Mouse (Mus musculus) myocyte (in vitro differentiated cells): ENCODE data around the gene Sphk2.
A peak's percentile ranks its signal among the peaks of the same experiment; 100 is the strongest.

Experiments
- CEBPB ChIP-seq: IDR thresholded peaks from 2 replicates; pipeline ENCODE4 v1.6.1; 2011; ENCODE audit warnings: mild to moderate bottlenecking, moderate library complexity; ENCODE audit not compliant: poor library complexity, insufficient read depth, severe bottlenecking
- E2F4 ChIP-seq: IDR thresholded peaks from one replicate; pipeline ENCODE4 v1.6.1; 2011; ENCODE audit warnings: mild to moderate bottlenecking, control low read depth, moderate library complexity; ENCODE audit not compliant: insufficient read depth
- MAX ChIP-seq: IDR thresholded peaks from one replicate; pipeline ENCODE4 v1.6.1; 2011; ENCODE audit warnings: low read depth, mild to moderate bottlenecking, control low read depth
- MYOD1 ChIP-seq, 3 experiments: IDR thresholded peaks; one replicate each; pipeline ENCODE4 v1.6.1; 2011; ENCODE audit warnings: control low read depth in 2 of 3, low read depth in 2 of 3, mild to moderate bottlenecking in 2 of 3, moderate library complexity in 1 of 3; ENCODE audit not compliant: insufficient read length in 2 of 3, control insufficient read depth in 1 of 3
- MYOG ChIP-seq, 3 experiments: IDR thresholded peaks; one replicate each; pipeline ENCODE4 v1.6.1; 2011; ENCODE audit warnings: control low read depth in 2 of 3, low read depth in 2 of 3, mild to moderate bottlenecking in 2 of 3; ENCODE audit not compliant: insufficient read length in 2 of 3, control insufficient read depth in 1 of 3, insufficient read depth in 1 of 3
- POLR2A ChIP-seq: IDR thresholded peaks from one replicate; pipeline ENCODE4 v1.6.1; 2011; ENCODE audit warnings: low read depth, mild to moderate bottlenecking, control low read depth, moderate library complexity; ENCODE audit not compliant: insufficient read length
- POLR2AphosphoS2 ChIP-seq: IDR thresholded peaks from one replicate; pipeline ENCODE4 v1.6.1; 2011; ENCODE audit warnings: low read depth, control low read depth; ENCODE audit not compliant: insufficient read length
- REST ChIP-seq: IDR thresholded peaks from one replicate; pipeline ENCODE4 v1.6.1; 2011; ENCODE audit warnings: mild to moderate bottlenecking, control low read depth, moderate library complexity; ENCODE audit not compliant: insufficient read depth, insufficient read length
- SRF ChIP-seq: IDR thresholded peaks from one replicate; pipeline ENCODE4 v1.6.1; 2011; ENCODE audit warnings: low read depth; ENCODE audit not compliant: control insufficient read depth, insufficient read length
- TCF12 ChIP-seq: IDR thresholded peaks from one replicate; pipeline ENCODE4 v1.6.1; 2011; ENCODE audit warnings: mild to moderate bottlenecking, control low read depth; ENCODE audit not compliant: poor library complexity, insufficient read depth, severe bottlenecking
- TCF3 ChIP-seq: IDR thresholded peaks from one replicate; pipeline ENCODE4 v1.6.1; 2011; ENCODE audit warnings: low read depth, control low read depth; ENCODE audit not compliant: insufficient read length
- USF1 ChIP-seq: IDR thresholded peaks from one replicate; pipeline ENCODE4 v1.6.1; 2011; ENCODE audit warnings: low read depth, mild to moderate bottlenecking, control low read depth, moderate library complexity

- TF ChIP-seq CEBPB (no peak), POLR2A (no peak), MAX (no peak), TCF3 (no peak), SRF (no peak), TCF12 (no peak), POLR2AphosphoS2 (peak; percentile 23), USF1 (no peak), MYOD1 (IDR thresholded peaks at IDR 0.05; ENCODE audit: control insufficient read depth in 1 of 3, insufficient read length in 2 of 3, low read depth in 2 of 3) (no peak), E2F4 (no peak), MYOG (IDR thresholded peaks at IDR 0.05; ENCODE audit: control insufficient read depth in 1 of 3, insufficient read depth in 1 of 3, insufficient read length in 2 of 3, low read depth in 2 of 3) (no peak), REST (no peak)
Observed at GRCm38 (mm10) chr7:45722348-45722713, 4.5 kb upstream of the Sphk2 start.
